Mouse (Mus musculus) hindbrain, embryonic 14.5 days (tissue): ENCODE measurements at regions not wholly inside any gene's neighbourhood (a gene's known extent, or its start where the extent isn't known, plus 50 kb on each side); places are given as distances from the start of the nearest gene placed in this dataset.
"Not testable (repeated sequence)": the region's sequence is repeated elsewhere in the genome, so short reads cannot be mapped to it uniquely, and the experiment has no call there.

Source experiments
- ATAC-seq: fragments of 200-750 bp; cut with Nextera tagmentation; 2 replicates; pipeline ENCODE4 v1.8.0; 2017; ENCODE audit warnings: moderate number of reproducible peaks, mild to moderate bottlenecking, moderate TSS enrichment, moderate library complexity; ENCODE audit not compliant: low FRiP score
- DNase-seq: peaks from one replicate; pipeline ENCODE4 v3.0.0-alpha.2; 2015; ENCODE audit warnings: low spot score
- H3K27ac ChIP-seq: fragments of 300-500 bp; sonication (generic); 2 replicates; pipeline ENCODE4 v1.5.1; 2014; ENCODE audit warnings: mild to moderate bottlenecking, moderate library complexity
- H3K27me3 ChIP-seq: fragments of 300-500 bp; sonication (generic); 2 replicates; pipeline ENCODE4 v1.6.1; 2014; ENCODE audit warnings: mild to moderate bottlenecking, low read length, mixed read lengths; ENCODE audit not compliant: control insufficient read depth, insufficient read depth
- H3K36me3 ChIP-seq: fragments of 300-500 bp; sonication (generic); replicated peaks from 2 replicates; pipeline ENCODE4 v1.6.1; 2014; ENCODE audit not compliant: control insufficient read depth, insufficient read depth
- H3K4me1 ChIP-seq: fragments of 300-500 bp; sonication (generic); replicated peaks from 2 replicates; pipeline ENCODE4 v1.6.1; 2014; ENCODE audit warnings: antibody characterized with exemption, low read length, mixed read lengths; ENCODE audit not compliant: control insufficient read depth, insufficient read depth
- H3K4me2 ChIP-seq: fragments of 300-500 bp; sonication (generic); replicated peaks from 2 replicates; pipeline ENCODE4 v1.6.1; 2014; ENCODE audit warnings: mild to moderate bottlenecking, moderate library complexity
- H3K4me3 ChIP-seq: fragments of 300-500 bp; sonication (generic); replicated peaks from 2 replicates; pipeline ENCODE4 v1.5.1; 2014; ENCODE audit warnings: mild to moderate bottlenecking, low read length
- H3K9ac ChIP-seq: fragments of 300-500 bp; sonication (generic); 2 replicates; pipeline ENCODE4 v1.6.1; 2014
- H3K9me3 ChIP-seq: fragments of 300-500 bp; sonication (generic); 2 replicates; pipeline ENCODE4 v1.6.1; 2016; ENCODE audit warnings: low read length; ENCODE audit not compliant: control insufficient read depth
- WGBS: fragments of 180-500 bp; shearing (Covaris S2); extraction: QIAGEN DNeasy Blood & Tissue Kit; methylation state at CpG from one replicate; pipeline ENCODE4 v1.1.7; 2014; 5-methylcytosine and 5-hydroxymethylcytosine counted together

DNA sequence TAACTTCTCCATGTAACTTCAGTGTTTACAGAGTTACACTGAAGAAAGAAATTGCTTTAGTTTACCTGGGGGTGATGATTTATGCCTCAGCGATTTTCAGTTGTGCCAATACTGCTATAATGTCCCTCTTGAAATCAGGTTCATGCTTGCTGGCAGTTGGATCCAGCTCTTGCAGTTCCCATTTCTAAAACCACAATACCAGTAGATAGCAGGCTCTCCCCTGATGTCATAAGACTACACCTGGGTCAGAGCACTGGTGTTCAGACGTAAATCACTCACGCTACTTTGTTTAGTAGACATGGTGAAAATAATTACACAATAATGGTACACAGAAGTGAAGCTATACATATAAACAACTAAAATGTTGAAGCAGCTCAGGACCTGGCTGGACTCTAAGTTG, 800.2 kb upstream of the Zfp386 start:
- H3K9ac ChIP-seq, H3K4me3 ChIP-seq, H3K27me3 ChIP-seq, ATAC-seq, H3K4me2 ChIP-seq, DNase-seq, H3K4me1 ChIP-seq, H3K9me3 ChIP-seq, H3K36me3 ChIP-seq, H3K27ac ChIP-seq: not testable (repeated sequence)
- WGBS, result 94% methylated on average over 3 of the region's 3 CpGs

DNA sequence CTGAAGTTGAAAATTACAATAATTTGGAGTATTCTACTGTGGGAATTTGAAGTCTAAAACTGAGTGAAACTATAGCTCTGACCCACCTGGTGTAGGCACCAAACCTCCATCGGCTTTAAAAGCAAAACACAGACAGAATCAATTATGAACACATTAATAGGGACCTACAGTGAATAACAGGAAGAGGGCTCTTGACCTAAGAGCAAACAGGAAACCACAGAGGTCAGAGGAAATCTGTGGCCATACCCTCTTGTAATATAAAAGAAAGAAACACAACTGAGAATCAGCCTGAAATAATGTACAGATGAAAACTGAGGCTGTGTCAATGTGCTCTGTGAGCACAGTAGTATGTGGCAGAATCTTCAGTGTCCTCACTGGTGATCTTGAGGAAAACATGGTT, 789.7 kb upstream of the Zfp386 start:
- H3K27ac ChIP-seq, result no peak overlapping the region
- peaks cover 34% of the 10 kb centered on the region for H3K9me3 ChIP-seq
- WGBS, result 81% methylated on average over 1 of the region's 1 CpGs
- no peaks in the 10 kb centered on the region for H3K36me3 ChIP-seq
- no peaks in the 10 kb centered on the region for H3K27me3 ChIP-seq
- no peak overlapping the region for H3K9ac ChIP-seq
- no peak for ATAC-seq
- no peak overlapping the region for H3K4me2 ChIP-seq
- H3K4me3 ChIP-seq, result no peak overlapping the region
- no peak for DNase-seq
- H3K4me1 ChIP-seq, result no peaks in the 10 kb centered on the region

DNA sequence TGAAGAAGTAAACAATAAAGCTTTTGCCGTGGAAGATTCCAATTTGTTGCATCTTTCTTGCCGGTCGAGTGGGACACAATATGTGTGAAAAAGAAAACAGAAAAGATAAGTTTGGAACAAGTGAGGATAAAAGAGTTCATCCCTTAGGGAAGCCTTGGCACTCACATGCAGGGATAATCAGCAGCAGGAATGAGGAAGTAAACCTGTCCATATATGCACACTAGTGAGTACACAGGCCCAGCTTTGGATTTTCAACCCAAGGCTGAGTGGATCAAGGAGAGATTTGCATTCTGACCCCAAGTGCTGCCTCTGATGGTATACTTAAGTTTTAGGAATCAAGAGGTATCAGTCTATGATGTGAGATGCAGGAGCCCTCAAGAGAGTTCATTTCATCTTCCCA, 788.8 kb upstream of the Zfp386 start:
- Histone ChIP-seq H3K4me3 (no peak overlapping the region), H3K4me1 (no peaks in the 10 kb centered on the region), H3K9me3 (peaks cover 34% of the 10 kb centered on the region), H3K4me2 (no peak overlapping the region), H3K9ac (no peak overlapping the region), H3K27ac (no peak overlapping the region), H3K27me3 (no peaks in the 10 kb centered on the region), H3K36me3 (no peaks in the 10 kb centered on the region)
- 88% methylated on average over 3 of the region's 3 CpGs for WGBS
- no peak for ATAC-seq
- DNase-seq, result no peak

DNA sequence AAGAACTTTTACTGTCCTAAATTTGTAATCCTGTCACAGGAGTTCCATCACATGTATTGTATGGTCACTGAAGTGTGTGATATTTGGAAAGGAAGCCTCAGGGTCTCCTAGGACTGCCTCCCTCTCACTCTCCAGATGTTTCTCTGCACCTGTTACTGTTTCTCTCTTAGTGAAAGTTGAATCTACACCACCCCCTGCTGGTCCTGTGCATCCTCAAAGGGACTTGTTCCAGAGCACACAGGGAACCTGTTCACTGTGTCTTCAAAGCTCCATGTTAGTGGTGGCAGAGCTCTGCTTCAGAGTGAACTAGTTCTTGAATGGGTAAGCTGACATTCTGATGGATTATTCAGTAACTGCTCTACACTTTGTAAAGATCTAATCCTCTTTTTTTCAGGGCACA, 785.1 kb upstream of the Zfp386 start:
- H3K4me1 ChIP-seq, H3K36me3 ChIP-seq, H3K9ac ChIP-seq, H3K4me2 ChIP-seq, DNase-seq, H3K27ac ChIP-seq, H3K4me3 ChIP-seq, H3K27me3 ChIP-seq, ATAC-seq: not testable (repeated sequence)
- peaks cover 33% of the 10 kb centered on the region for H3K9me3 ChIP-seq

DNA sequence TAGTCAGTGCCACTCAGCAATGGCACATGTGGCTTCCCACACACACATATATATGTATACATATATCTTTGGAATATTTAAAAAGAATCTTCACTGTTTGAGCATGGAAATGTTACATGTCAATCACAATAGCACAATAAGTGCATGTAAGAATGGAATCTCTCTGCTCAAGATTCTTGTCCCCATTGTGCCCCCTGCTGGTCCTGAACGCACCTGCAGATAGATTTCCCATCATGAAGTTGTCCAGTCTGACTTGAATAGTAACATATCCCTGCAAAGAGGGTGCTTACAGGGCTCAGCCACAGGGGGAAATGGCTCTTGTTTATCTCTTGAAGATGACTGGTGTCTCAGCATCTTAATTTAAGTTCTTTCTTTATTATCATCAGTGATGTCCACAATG, 770.8 kb upstream of the Zfp386 start:
- H3K9me3 ChIP-seq, result peaks cover 17% of the 10 kb centered on the region; the same call in 1 of the 2 replicates
- not testable (repeated sequence) for H3K4me1 ChIP-seq, H3K36me3 ChIP-seq, H3K27ac ChIP-seq, H3K4me2 ChIP-seq, H3K4me3 ChIP-seq, DNase-seq, ATAC-seq, H3K27me3 ChIP-seq, H3K9ac ChIP-seq
- 50% methylated on average over 1 of the region's 1 CpGs for whole genome bisulfite sequencing

DNA sequence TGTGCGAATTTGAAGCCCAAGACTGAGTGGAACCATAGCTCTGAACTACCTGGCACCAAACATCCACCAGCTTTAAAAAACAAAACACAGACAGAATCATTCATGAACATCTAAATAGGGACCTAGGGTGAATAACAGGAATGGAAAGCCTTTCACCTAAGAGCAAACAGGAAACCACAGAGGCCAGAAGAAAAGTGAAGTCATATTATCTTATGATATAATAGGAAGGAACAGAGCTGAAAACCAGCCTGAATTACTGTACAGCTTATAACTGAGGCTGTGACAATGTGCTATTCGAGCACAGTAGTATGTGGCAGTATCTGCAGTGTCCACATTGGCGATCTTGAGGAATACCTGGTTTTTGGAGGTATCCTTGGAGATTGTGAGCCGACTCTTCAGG, 753.8 kb upstream of the Zfp386 start:
- H3K27me3 ChIP-seq, ATAC-seq, H3K4me3 ChIP-seq, H3K9ac ChIP-seq, DNase-seq, H3K36me3 ChIP-seq, H3K4me1 ChIP-seq, H3K27ac ChIP-seq, H3K4me2 ChIP-seq, H3K9me3 ChIP-seq: not testable (repeated sequence)
- WGBS, result 75% methylated on average over 4 of the region's 4 CpGs

DNA sequence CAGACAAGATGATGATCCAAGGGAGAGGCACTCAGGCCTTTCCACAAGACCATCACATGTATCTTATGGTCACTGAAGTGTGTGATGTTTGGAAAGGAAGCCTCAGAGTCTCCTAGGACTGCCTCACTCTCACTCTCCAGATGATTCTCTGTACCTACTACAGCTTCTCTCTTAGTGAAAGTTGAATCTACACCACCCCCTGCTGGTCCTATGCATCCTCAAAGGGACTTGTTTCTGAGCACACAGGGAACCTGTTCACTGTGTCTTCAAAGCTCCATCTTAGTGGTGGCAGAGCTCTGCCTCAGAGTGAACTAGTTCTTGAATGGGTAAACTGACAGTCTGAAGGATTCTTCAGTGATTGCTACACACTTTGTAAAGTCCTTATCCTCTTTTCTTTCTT, 749.5 kb upstream of the Zfp386 start:
- not testable (repeated sequence) for H3K4me3 ChIP-seq, ATAC-seq, H3K27ac ChIP-seq, H3K9ac ChIP-seq, H3K4me1 ChIP-seq, DNase-seq, H3K9me3 ChIP-seq, H3K27me3 ChIP-seq, H3K36me3 ChIP-seq, H3K4me2 ChIP-seq

DNA sequence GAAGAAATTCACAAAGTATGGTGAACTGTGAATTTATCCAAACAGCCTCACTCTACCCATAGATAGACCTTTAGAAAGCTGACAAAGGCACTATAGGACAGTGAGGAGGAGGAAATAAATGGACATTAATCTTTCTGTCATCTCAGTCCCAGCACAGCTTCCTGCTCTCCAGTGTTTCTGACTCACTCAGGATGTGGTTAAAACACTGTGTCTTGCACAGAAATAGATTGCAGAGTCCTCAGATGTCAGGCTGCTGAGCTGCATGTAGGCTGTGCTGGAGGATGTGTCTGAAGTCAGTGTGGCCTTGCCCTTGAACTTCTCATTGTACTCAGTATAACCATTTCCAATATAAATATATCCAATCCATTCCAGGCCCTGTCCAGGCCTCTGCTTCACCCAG, 735.6 kb upstream of the Zfp386 start:
- Histone ChIP-seq H3K9me3 (no peaks in the 10 kb centered on the region; the same call in 1 of the 2 replicates), H3K4me3 (no peak overlapping the region), H3K27ac (no peak overlapping the region), H3K36me3 (no peaks in the 10 kb centered on the region), H3K9ac (no peak overlapping the region), H3K27me3 (no peaks in the 10 kb centered on the region), H3K4me2 (no peak overlapping the region), H3K4me1 (no peaks in the 10 kb centered on the region)
- DNase-seq (no peak), ATAC-seq (no peak)

DNA sequence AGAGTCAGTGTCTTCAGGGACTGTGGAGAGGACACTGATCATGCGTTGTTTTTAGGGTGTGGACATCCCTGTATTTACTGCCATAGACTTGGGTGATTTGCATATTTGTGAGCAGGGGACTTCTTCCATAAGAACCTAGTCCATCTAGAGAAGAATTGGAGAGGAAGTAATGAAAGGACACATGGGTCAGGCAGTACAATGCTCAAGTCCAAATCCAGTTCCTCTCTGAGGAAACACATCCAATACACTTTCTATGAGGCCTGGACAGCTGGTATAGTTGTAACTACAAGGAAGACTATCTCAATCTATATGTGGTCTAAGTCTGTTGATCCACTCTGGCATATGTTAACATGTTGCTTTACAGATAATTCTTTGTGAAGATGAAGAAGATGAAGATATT, 734.9 kb upstream of the Zfp386 start:
- not testable (repeated sequence) for DNase-seq, H3K9me3 ChIP-seq, H3K27me3 ChIP-seq, H3K9ac ChIP-seq, ATAC-seq, H3K27ac ChIP-seq, H3K36me3 ChIP-seq, H3K4me2 ChIP-seq, H3K4me3 ChIP-seq, H3K4me1 ChIP-seq
- 76% methylated on average over 1 of the region's 1 CpGs for WGBS

DNA sequence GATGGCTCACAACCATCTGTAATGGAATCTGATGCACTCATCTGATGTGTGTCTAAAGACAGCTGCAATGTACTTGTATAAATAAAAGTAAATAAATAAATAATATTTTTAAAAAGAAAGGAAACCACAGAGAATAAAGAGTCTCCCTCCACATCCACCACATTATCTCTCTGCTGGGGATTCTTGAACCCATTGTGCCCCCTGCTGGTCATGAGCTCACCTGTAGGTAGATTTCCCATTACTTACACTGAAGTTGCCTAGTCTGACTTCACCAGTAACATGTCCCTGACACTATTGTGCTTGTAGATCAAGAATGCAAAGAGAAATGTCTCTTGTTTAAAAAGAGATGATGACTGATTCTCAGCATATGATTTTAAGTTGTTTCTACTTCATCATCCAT, 726.9 kb upstream of the Zfp386 start:
- H3K27me3 ChIP-seq, H3K4me1 ChIP-seq, H3K4me2 ChIP-seq, H3K27ac ChIP-seq, H3K36me3 ChIP-seq, H3K9ac ChIP-seq, ATAC-seq, H3K4me3 ChIP-seq, DNase-seq: not testable (repeated sequence)
- peaks cover 19% of the 10 kb centered on the region for H3K9me3 ChIP-seq
